Mouse (Mus musculus): Measurements from ENCODE around the gene Mrpl46. TPM values are rescaled to one million over a fixed set of nuclear protein-coding genes. Genes with fewer than 3 reads are reported as not detected.

The Mrpl46 gene
- polyA plus RNA-seq, 1 experiment, result 22.3 TPM

- Histone ChIP-seq H3K4me2 (ENCODE audit: low read depth) (no peak overlapping the region), H3ac (ENCODE audit: control insufficient read depth, insufficient read length) (no peak overlapping the region), H3K36me3 (ENCODE audit: control insufficient read depth, insufficient read depth) (no peaks in the 10 kb centered on the region), H3K4me3 (no peak overlapping the region), H3K27me3 (ENCODE audit: control insufficient read depth, insufficient read depth, insufficient read length) (peaks cover 13% of the 10 kb centered on the region), H3K79me2 (ENCODE audit: control insufficient read depth, insufficient read depth) (no peaks in the 10 kb centered on the region)
- TF ChIP-seq REST (IDR thresholded peaks at IDR 0.05; ENCODE audit: insufficient read depth, insufficient read length) (no peak), CEBPB (IDR thresholded peaks at IDR 0.05; ENCODE audit: insufficient read depth, poor library complexity, severe bottlenecking) (no peak), POLR2A (IDR thresholded peaks at IDR 0.05; ENCODE audit: insufficient read length, low read depth) (no peak), E2F4 (IDR thresholded peaks at IDR 0.05; ENCODE audit: insufficient read depth) (no peak)
Measured at GRCm38 (mm10) chr7:78799730-78800496, 16.6 kb upstream of the Mrpl46 start.

- Histone ChIP-seq H3K4me3 (no peak overlapping the region), H3K79me2 (ENCODE audit: control insufficient read depth, insufficient read depth) (no peaks in the 10 kb centered on the region), H3K4me2 (ENCODE audit: low read depth) (no peak overlapping the region), H3K36me3 (ENCODE audit: control insufficient read depth, insufficient read depth) (no peaks in the 10 kb centered on the region), H3ac (ENCODE audit: control insufficient read depth, insufficient read length) (no peak overlapping the region), H3K27me3 (ENCODE audit: control insufficient read depth, insufficient read depth, insufficient read length) (peaks cover 13% of the 10 kb centered on the region)
- TF ChIP-seq MYOD1 (IDR thresholded peaks at IDR 0.05; ENCODE audit: control insufficient read depth in 1 of 3, insufficient read length in 2 of 3, low read depth in 2 of 3) (no peak), MYOG (IDR thresholded peaks at IDR 0.05; ENCODE audit: control insufficient read depth in 1 of 3, insufficient read depth in 1 of 3, insufficient read length in 2 of 3, low read depth in 2 of 3) (no peak)
Measured at GRCm38 (mm10) chr7:78797843-78798455, 14.6 kb upstream of the Mrpl46 start.

- Histone ChIP-seq H3K4me3 (no peak overlapping the region), H3ac (ENCODE audit: control insufficient read depth, insufficient read length) (no peak overlapping the region), H3K36me3 (ENCODE audit: control insufficient read depth, insufficient read depth) (no peaks in the 10 kb centered on the region), H3K79me2 (ENCODE audit: control insufficient read depth, insufficient read depth) (no peaks in the 10 kb centered on the region), H3K27me3 (ENCODE audit: control insufficient read depth, insufficient read depth, insufficient read length) (peaks cover 8% of the 10 kb centered on the region), H3K4me2 (ENCODE audit: low read depth) (no peak overlapping the region)
- TF ChIP-seq TCF3 (IDR thresholded peaks at IDR 0.05; ENCODE audit: insufficient read length, low read depth), result no peak
Measured at GRCm38 (mm10) chr7:78796624-78797023, 13.3 kb upstream of the Mrpl46 start.

- Histone ChIP-seq H3K79me2 (ENCODE audit: control insufficient read depth, insufficient read depth) (no peaks in the 10 kb centered on the region), H3ac (ENCODE audit: control insufficient read depth, insufficient read length) (no peak overlapping the region), H3K4me3 (no peak overlapping the region), H3K36me3 (ENCODE audit: control insufficient read depth, insufficient read depth) (peaks cover 5% of the 10 kb centered on the region), H3K4me2 (ENCODE audit: low read depth) (no peak overlapping the region), H3K27me3 (ENCODE audit: control insufficient read depth, insufficient read depth, insufficient read length) (no peaks in the 10 kb centered on the region)
- TF ChIP-seq CEBPB (IDR thresholded peaks at IDR 0.05; ENCODE audit: insufficient read depth, poor library complexity, severe bottlenecking), result no peak
- no peak for TF ChIP-seq SRF (IDR thresholded peaks at IDR 0.05; ENCODE audit: control insufficient read depth, insufficient read length, low read depth)
- TF ChIP-seq USF1 (IDR thresholded peaks at IDR 0.05; ENCODE audit: low read depth), result no peak
- no peak for TF ChIP-seq MAX (IDR thresholded peaks at IDR 0.05; ENCODE audit: low read depth)
- TF ChIP-seq MYOG (IDR thresholded peaks at IDR 0.05; ENCODE audit: control insufficient read depth in 1 of 3, insufficient read depth in 1 of 3, insufficient read length in 2 of 3, low read depth in 2 of 3), result no peak
- no peak for TF ChIP-seq MYOD1 (IDR thresholded peaks at IDR 0.05; ENCODE audit: control insufficient read depth in 1 of 3, insufficient read length in 2 of 3, low read depth in 2 of 3)
- no peak for TF ChIP-seq POLR2A (IDR thresholded peaks at IDR 0.05; ENCODE audit: insufficient read length, low read depth)
Measured at GRCm38 (mm10) chr7:78794571-78795092, 11.3 kb upstream of the Mrpl46 start.

GRCm38 (mm10) chr7:78793895-78794570, 10.7 kb upstream of the Mrpl46 start:
- Histone ChIP-seq H3K79me2 (ENCODE audit: control insufficient read depth, insufficient read depth) (no peaks in the 10 kb centered on the region), H3ac (ENCODE audit: control insufficient read depth, insufficient read length) (no peak overlapping the region), H3K4me3 (no peak overlapping the region), H3K4me2 (ENCODE audit: low read depth) (no peak overlapping the region), H3K36me3 (ENCODE audit: control insufficient read depth, insufficient read depth) (peaks cover 9% of the 10 kb centered on the region), H3K27me3 (ENCODE audit: control insufficient read depth, insufficient read depth, insufficient read length) (no peaks in the 10 kb centered on the region)
- TF ChIP-seq TCF3 (IDR thresholded peaks at IDR 0.05; ENCODE audit: insufficient read length, low read depth), result no peak
- TF ChIP-seq USF1 (IDR thresholded peaks at IDR 0.05; ENCODE audit: low read depth), result no peak
- no peak for TF ChIP-seq MYOG (IDR thresholded peaks at IDR 0.05; ENCODE audit: control insufficient read depth in 1 of 3, insufficient read depth in 1 of 3, insufficient read length in 2 of 3, low read depth in 2 of 3)
- TF ChIP-seq REST (IDR thresholded peaks at IDR 0.05; ENCODE audit: insufficient read depth, insufficient read length), result no peak
- no peak for TF ChIP-seq POLR2AphosphoS2 (IDR thresholded peaks at IDR 0.05; ENCODE audit: insufficient read length, low read depth)
- no peak for TF ChIP-seq TCF12 (IDR thresholded peaks at IDR 0.05; ENCODE audit: insufficient read depth, poor library complexity, severe bottlenecking)
- no peak for TF ChIP-seq POLR2A (IDR thresholded peaks at IDR 0.05; ENCODE audit: insufficient read length, low read depth)
- TF ChIP-seq CEBPB (IDR thresholded peaks at IDR 0.05; ENCODE audit: insufficient read depth, poor library complexity, severe bottlenecking), result no peak
- no peak for TF ChIP-seq MAX (IDR thresholded peaks at IDR 0.05; ENCODE audit: low read depth)
- TF ChIP-seq E2F4 (IDR thresholded peaks at IDR 0.05; ENCODE audit: insufficient read depth), result no peak
- no peak for TF ChIP-seq MYOD1 (IDR thresholded peaks at IDR 0.05; ENCODE audit: control insufficient read depth in 1 of 3, insufficient read length in 2 of 3, low read depth in 2 of 3)
- no peak for TF ChIP-seq SRF (IDR thresholded peaks at IDR 0.05; ENCODE audit: control insufficient read depth, insufficient read length, low read depth)
